Mouse (Mus musculus): ENCODE results near the gene Dvl3. TPM values are rescaled to one million over a fixed set of nuclear protein-coding genes. Genes with fewer than 3 reads are reported as not detected.

Gene Dvl3
- total and polyA plus RNA-seq, 3 experiments, result 2.8 to 51.8 (median 28.2) TPM

GRCm38 (mm10) chr16:20565075-20565474, 48.3 kb downstream of the Dvl3 start:
- ATAC-seq (ENCODE audit: extremely low read depth, insufficient number of reproducible peaks, low FRiP score, poor library complexity, severe bottlenecking), result no peak
- H3K4me3 ChIP-seq (ENCODE audit: low read depth, low read length), result no peak overlapping the region
- peaks cover 11% of the 10 kb centered on the region for H3K27me3 ChIP-seq (ENCODE audit: insufficient read depth, low read length)
- peaks cover 7% of the 10 kb centered on the region for H3K4me1 ChIP-seq (ENCODE audit: insufficient read depth, low read depth, low read length)
- no peak for DNase-seq (ENCODE audit: low spot score)
- TF ChIP-seq GATA2 (IDR thresholded peaks at IDR 0.05; ENCODE audit: borderline replicate concordance, low read depth, low read length) (no peak), POLR2AphosphoS5 (IDR thresholded peaks at IDR 0.05; ENCODE audit: insufficient replicate concordance, low read depth, low read length) (no peak), CTCF (IDR thresholded peaks at IDR 0.05; ENCODE audit: low read depth, low read length) (no peak), TAL1 (conservative IDR thresholded peaks at IDR 0.05; ENCODE audit: low read depth, low read length) (no peak), GATA1 (IDR thresholded peaks at IDR 0.05; ENCODE audit: borderline replicate concordance, low read length) (no peak)
- no peaks in the 10 kb centered on the region for H3K9me3 ChIP-seq (replicated peaks)
- peaks cover 36% of the 10 kb centered on the region for H3K36me3 ChIP-seq (replicated peaks)

Other genes starting within 250 kb of the Dvl3 start
- 68.8 and 70.4 TPM in 2 replicates for gene Parl, start 214.6 kb upstream of the Dvl3 start, total RNA-seq (2014; fragmentation: Nextera tagmentation)
- gene Parl, start 214.6 kb upstream of the Dvl3 start, total RNA-seq (2017), result 85.7 and 131 TPM in 2 replicates
- gene Parl, start 214.6 kb upstream of the Dvl3 start, polyA plus RNA-seq (2012), result 301 and 317 TPM in 2 replicates
- gene Cyp2ab1, start 191.6 kb upstream of the Dvl3 start, total RNA-seq (2014; fragmentation: Nextera tagmentation), result not detected in 2 replicates
- gene Cyp2ab1, start 191.6 kb upstream of the Dvl3 start, total RNA-seq (2017), result 0.17 TPM in 1 of 2 replicates, not detected in the other
- gene Cyp2ab1, start 191.6 kb upstream of the Dvl3 start, polyA plus RNA-seq (2012), result not detected in 2 replicates
- gene Abcc5, start 90.6 kb upstream of the Dvl3 start, total RNA-seq (2014; fragmentation: Nextera tagmentation), result 59.5 and 76.4 TPM in 2 replicates
- 20.7 and 24.6 TPM in 2 replicates for gene Abcc5, start 90.6 kb upstream of the Dvl3 start, total RNA-seq (2017)
- gene Abcc5, start 90.6 kb upstream of the Dvl3 start, polyA plus RNA-seq (2012), result 3.2 and 3.6 TPM in 2 replicates
- 40.5 and 43.6 TPM in 2 replicates for gene Eif2b5, start 18.2 kb upstream of the Dvl3 start, total RNA-seq (2014; fragmentation: Nextera tagmentation)
- 105 and 107 TPM in 2 replicates for gene Eif2b5, start 18.2 kb upstream of the Dvl3 start, total RNA-seq (2017)
- gene Eif2b5, start 18.2 kb upstream of the Dvl3 start, polyA plus RNA-seq (2012), result 24.8 and 25.5 TPM in 2 replicates
- 302 and 342 TPM in 2 replicates for gene Ap2m1, start 18.5 kb downstream of the Dvl3 start, total RNA-seq (2014; fragmentation: Nextera tagmentation)
- gene Ap2m1, start 18.5 kb downstream of the Dvl3 start, total RNA-seq (2017), result 173 and 186 TPM in 2 replicates
- gene Ap2m1, start 18.5 kb downstream of the Dvl3 start, polyA plus RNA-seq (2012), result 67.5 and 73.4 TPM in 2 replicates
- 34.6 and 35.1 TPM in 2 replicates for gene Abcf3, start 31.6 kb downstream of the Dvl3 start, total RNA-seq (2014; fragmentation: Nextera tagmentation)
- gene Abcf3, start 31.6 kb downstream of the Dvl3 start, total RNA-seq (2017), result 66.1 and 70.1 TPM in 2 replicates
- gene Abcf3, start 31.6 kb downstream of the Dvl3 start, polyA plus RNA-seq (2012), result 21.1 and 22.1 TPM in 2 replicates
- not detected in 2 replicates for gene Vwa5b2, start 72.5 kb downstream of the Dvl3 start, total RNA-seq (2014; fragmentation: Nextera tagmentation)
- 0.29 TPM in 1 of 2 replicates, not detected in the other for gene Vwa5b2, start 72.5 kb downstream of the Dvl3 start, total RNA-seq (2017)
- gene Vwa5b2, start 72.5 kb downstream of the Dvl3 start, polyA plus RNA-seq (2012), result 0.02 and 0.07 TPM in 2 replicates
- 16.4 and 22.1 TPM in 2 replicates for gene Eef1akmt4, start 94.6 kb downstream of the Dvl3 start, total RNA-seq (2014; fragmentation: Nextera tagmentation)
- gene Eef1akmt4, start 94.6 kb downstream of the Dvl3 start, total RNA-seq (2017), result 9.8 and 11.5 TPM in 2 replicates
- gene Eef1akmt4, start 94.6 kb downstream of the Dvl3 start, polyA plus RNA-seq (2012), result 6.0 and 8.7 TPM in 2 replicates
- gene Gm49333, start 94.6 kb downstream of the Dvl3 start, total RNA-seq (2014; fragmentation: Nextera tagmentation), result not detected in 2 replicates
- not detected in 2 replicates for gene Gm49333, start 94.6 kb downstream of the Dvl3 start, total RNA-seq (2017)
- gene Gm49333, start 94.6 kb downstream of the Dvl3 start, polyA plus RNA-seq (2012), result not detected in 2 replicates
- gene Alg3, start 94.8 kb downstream of the Dvl3 start, total RNA-seq (2014; fragmentation: Nextera tagmentation), result 36.3 and 45.6 TPM in 2 replicates
- 9.9 and 12.0 TPM in 2 replicates for gene Alg3, start 94.8 kb downstream of the Dvl3 start, total RNA-seq (2017)
- gene Alg3, start 94.8 kb downstream of the Dvl3 start, polyA plus RNA-seq (2012), result 5.5 and 12.8 TPM in 2 replicates
- gene Camk2n2, start 104.3 kb downstream of the Dvl3 start, total RNA-seq (2014; fragmentation: Nextera tagmentation), result not detected in 2 replicates
- 0.22 and 0.58 TPM in 2 replicates for gene Camk2n2, start 104.3 kb downstream of the Dvl3 start, total RNA-seq (2017)
- gene Camk2n2, start 104.3 kb downstream of the Dvl3 start, polyA plus RNA-seq (2012), result 1.1 and 1.2 TPM in 2 replicates
- gene Ece2, start 112.8 kb downstream of the Dvl3 start, total RNA-seq (2014; fragmentation: Nextera tagmentation), result 0.58 TPM in 1 of 2 replicates, not detected in the other
- gene Ece2, start 112.8 kb downstream of the Dvl3 start, total RNA-seq (2017), result 0.12 and 0.16 TPM in 2 replicates
- not detected in 2 replicates for gene Ece2, start 112.8 kb downstream of the Dvl3 start, polyA plus RNA-seq (2012)
- gene Psmd2, start 134.7 kb downstream of the Dvl3 start, total RNA-seq (2014; fragmentation: Nextera tagmentation), result 175 and 205 TPM in 2 replicates
- gene Psmd2, start 134.7 kb downstream of the Dvl3 start, total RNA-seq (2017), result 246 and 273 TPM in 2 replicates
- gene Psmd2, start 134.7 kb downstream of the Dvl3 start, polyA plus RNA-seq (2012), result 349 and 352 TPM in 2 replicates
- 325 and 411 TPM in 2 replicates for gene Eif4g1, start 151.3 kb downstream of the Dvl3 start, total RNA-seq (2014; fragmentation: Nextera tagmentation)
- 257 and 270 TPM in 2 replicates for gene Eif4g1, start 151.3 kb downstream of the Dvl3 start, total RNA-seq (2017)
- 957 and 1,213 TPM in 2 replicates for gene Eif4g1, start 151.3 kb downstream of the Dvl3 start, polyA plus RNA-seq (2012)
- 3.1 and 3.9 TPM in 2 replicates for gene Fam131a, start 176.3 kb downstream of the Dvl3 start, total RNA-seq (2014; fragmentation: Nextera tagmentation)
- gene Fam131a, start 176.3 kb downstream of the Dvl3 start, total RNA-seq (2017), result 1.2 and 2.6 TPM in 2 replicates
- 9.5 and 10.1 TPM in 2 replicates for gene Fam131a, start 176.3 kb downstream of the Dvl3 start, polyA plus RNA-seq (2012)
- gene Polr2h, start 200.7 kb downstream of the Dvl3 start, total RNA-seq (2014; fragmentation: Nextera tagmentation), result 17.5 and 22.7 TPM in 2 replicates
- 95.7 and 97.6 TPM in 2 replicates for gene Polr2h, start 200.7 kb downstream of the Dvl3 start, total RNA-seq (2017)
- gene Polr2h, start 200.7 kb downstream of the Dvl3 start, polyA plus RNA-seq (2012), result 3.3 and 6.1 TPM in 2 replicates
- gene Clcn2, start 200.8 kb downstream of the Dvl3 start, total RNA-seq (2014; fragmentation: Nextera tagmentation), result 25.8 and 26.7 TPM in 2 replicates
- gene Clcn2, start 200.8 kb downstream of the Dvl3 start, total RNA-seq (2017), result 16.4 and 23.3 TPM in 2 replicates
- 32.6 and 55.5 TPM in 2 replicates for gene Clcn2, start 200.8 kb downstream of the Dvl3 start, polyA plus RNA-seq (2012)
- not detected in 2 replicates for gene Chrd, start 216.1 kb downstream of the Dvl3 start, total RNA-seq (2014; fragmentation: Nextera tagmentation)
- gene Chrd, start 216.1 kb downstream of the Dvl3 start, total RNA-seq (2017), result 0.05 and 0.06 TPM in 2 replicates
- gene Chrd, start 216.1 kb downstream of the Dvl3 start, polyA plus RNA-seq (2012), result not detected in 2 replicates
- not detected in 2 replicates for gene Thpo, start 217.5 kb downstream of the Dvl3 start, total RNA-seq (2014; fragmentation: Nextera tagmentation)
- not detected in 2 replicates for gene Thpo, start 217.5 kb downstream of the Dvl3 start, total RNA-seq (2017)
- gene Thpo, start 217.5 kb downstream of the Dvl3 start, polyA plus RNA-seq (2012), result not detected in 2 replicates